Mouse (Mus musculus): ENCODE measurements around the gene Dbn1.
"Not testable (repeated sequence)": the region's sequence is repeated elsewhere in the genome, so short reads cannot be mapped to it uniquely, and the experiment has no call there.

Gene Dbn1

DNA sequence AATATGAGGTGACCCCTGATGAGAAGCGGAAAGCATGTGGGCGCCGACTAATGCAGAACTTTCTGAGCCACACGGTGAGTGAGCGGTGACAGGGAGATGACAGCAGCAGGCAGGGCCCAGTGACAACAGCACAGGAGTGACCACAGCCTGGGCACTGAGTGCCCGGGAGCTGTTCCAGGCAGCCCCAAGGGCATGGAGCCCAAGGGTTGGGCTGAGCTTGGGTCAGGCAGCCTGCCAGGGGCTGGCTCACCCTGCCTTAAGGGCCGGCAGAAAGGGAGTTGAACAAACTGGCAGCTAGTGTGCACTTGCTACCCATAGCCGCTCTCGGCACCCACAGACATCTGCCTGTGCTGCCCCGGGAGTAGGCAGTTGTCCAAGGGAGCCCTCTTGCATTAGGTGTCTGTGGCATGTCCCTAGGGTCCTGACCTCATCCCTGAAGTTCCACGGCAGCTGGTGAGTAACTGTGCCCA, 37.4 kb downstream of the Dbn1 start:
- no peak for DNase-seq (ENCODE audit: low spot score in 2 of 2)

DNA sequence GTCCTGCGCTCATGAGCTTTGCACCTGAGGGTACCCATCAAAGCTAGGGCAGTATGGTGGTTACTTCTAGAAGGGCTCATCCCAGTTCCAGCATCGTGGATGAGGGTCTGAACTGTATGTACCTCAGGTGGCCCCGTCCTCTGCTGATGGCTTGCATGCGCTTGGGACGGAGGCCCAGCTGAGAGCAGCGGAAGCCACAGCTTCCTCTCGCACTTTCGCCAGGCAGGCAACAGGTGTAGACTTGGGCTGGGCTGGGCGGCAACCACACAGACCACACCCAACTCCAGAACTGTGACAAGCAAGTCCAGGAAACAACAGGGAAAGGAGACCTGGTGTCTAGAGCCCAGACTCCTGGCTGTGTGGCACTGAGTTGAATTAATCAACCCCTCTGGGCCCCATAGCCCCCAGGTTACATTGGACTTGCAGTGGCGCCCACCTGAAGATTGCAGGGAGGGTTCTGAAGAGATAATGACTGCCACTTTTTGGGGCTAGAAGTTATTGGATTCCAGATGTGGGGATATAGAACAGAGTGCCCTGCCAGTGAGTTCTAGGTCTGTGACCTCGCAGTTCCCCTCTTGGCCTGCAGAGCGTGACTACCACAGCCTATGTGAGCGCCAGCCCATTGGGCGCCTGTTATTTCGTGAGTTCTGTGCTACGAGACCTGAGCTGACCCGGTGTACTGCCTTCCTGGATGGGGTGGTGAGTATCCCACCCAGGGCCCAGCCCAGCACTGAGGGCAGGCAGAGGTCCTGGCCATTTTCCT, 38.1 kb downstream of the Dbn1 start:
- DNase-seq (ENCODE audit: low spot score in 2 of 2), result no peak

DNA sequence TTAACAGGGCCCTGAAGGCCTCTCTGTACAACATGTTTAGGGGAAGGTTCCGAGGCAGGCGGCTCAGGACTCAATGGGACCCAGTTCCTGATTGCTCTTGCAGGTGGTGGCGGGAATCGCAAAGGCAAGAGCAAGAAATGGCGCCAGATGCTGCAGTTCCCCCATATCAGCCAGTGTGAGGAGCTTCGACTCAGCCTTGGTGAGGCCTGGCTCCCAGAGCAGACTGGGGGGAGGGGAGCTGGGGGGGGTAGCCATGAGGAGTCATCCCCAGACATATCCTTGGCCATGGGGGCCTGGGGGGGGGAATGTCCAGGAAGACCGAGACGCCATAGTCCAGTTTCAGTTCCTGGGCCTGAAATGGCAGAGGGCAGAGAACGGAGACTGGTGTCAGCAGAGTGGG, 38.7 kb downstream of the Dbn1 start:
- no peak for DNase-seq (ENCODE audit: low spot score in 2 of 2)

DNA sequence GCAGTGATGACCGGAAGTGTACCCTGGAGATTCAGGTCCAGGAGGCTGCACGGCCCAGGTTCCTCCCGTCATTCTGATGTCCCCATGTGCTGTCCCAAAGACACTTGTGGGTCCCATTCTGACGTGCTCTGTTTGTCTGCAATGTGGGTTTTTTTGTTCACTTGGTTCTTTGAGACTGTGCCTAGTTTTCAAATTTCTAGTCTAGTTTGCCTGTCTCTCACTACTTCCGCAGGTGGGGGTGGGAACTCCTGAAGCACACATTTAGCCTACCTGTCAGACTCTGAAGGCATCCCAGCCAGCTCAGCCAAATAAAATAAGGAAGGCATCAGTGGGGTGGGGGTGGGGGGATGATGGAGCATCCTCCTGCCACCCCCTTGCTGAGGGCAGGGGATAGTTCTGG, 39.8 kb downstream of the Dbn1 start:
- DNase-seq (ENCODE audit: low spot score in 2 of 2), result no peak

DNA sequence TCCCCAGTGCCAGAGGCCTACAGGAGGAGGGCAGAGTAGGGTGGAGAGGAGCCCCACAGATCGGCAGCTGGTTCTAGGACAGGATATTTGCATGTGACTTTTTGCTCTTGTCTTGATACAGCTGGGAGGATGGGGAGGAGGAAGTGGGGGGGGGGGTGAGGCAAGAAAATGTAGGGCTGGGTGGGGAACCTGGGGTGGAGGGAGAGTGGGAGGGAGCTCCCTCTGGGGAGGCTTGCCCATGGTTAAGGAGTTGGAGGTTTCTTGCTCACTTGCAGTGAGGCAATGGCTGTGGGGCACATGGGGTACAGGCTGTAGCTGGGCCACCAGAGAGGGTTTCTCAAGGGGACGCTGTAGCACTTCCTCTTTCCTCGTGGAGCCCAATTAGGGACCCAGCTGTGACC, 40.4 kb downstream of the Dbn1 start:
- DNase-seq (ENCODE audit: low spot score in 2 of 2), result no peak

DNA sequence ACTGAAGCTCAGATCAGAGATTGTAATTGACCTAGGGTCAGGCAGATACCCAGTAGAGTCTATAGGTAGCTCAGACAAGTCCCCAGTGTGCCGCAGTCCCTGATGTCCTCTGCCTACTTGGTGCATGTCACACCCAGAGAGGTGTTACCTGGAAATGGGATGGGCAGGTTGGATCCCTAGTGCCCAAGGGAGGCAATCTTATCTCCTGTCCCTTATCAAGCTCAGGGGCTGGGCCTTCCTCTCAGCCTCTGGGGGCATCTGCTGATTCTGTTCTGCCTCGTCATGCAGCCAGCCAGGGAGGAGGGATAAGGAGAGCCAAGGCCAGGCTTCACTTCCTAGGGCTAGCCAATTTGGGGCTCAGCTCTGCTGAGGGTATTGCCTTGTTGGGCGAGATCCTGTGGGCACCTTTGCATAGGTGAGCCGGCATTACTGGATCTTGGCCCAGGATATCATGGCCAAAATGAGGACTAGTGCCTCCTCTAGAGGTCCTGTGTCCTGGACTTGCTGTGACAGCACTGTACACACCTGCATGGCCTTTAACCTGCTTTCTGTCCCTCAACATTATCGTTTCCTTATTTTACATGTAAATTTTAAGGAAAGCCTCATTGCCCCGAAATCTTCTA, 41.3 kb downstream of the Dbn1 start:
- DNase-seq (ENCODE audit: low spot score in 2 of 2), result no peak

DNA sequence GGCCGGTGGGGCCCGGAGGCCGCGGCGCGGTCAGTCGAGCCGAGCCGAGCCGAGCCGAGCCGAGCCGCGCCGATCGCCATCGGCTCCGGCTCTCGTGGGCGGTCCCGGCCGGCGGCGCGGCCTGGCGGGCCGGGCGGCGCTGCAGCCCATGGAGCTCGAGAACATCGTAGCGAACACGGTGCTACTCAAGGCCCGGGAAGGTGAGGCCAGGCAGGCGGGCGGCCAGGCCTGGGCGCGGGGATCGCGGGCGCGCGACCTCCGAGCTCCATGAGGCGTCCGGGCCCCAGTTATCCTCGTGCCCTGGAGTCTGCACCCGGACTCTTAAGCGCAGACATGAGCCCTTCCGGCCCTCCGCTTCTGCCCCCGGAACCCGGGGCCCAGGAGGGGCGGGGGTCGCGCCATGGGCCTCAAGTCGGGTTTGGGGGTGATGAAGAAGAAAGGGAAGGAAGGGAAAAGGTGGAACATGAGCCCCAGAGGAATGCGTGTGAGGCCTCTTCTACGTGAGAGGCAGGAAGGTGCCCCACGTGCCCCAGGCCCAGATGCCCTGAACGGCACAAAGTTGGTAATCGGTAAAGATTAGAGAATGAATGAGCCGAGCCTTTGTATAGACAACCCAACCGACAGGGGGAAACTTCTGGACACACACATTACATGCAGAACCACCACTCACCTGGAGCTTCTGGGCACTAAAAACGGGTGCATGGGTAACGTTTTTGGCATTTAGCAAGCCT, 42.4 kb downstream of the Dbn1 start:
- no peak for DNase-seq (ENCODE audit: low spot score in 2 of 2)

DNA sequence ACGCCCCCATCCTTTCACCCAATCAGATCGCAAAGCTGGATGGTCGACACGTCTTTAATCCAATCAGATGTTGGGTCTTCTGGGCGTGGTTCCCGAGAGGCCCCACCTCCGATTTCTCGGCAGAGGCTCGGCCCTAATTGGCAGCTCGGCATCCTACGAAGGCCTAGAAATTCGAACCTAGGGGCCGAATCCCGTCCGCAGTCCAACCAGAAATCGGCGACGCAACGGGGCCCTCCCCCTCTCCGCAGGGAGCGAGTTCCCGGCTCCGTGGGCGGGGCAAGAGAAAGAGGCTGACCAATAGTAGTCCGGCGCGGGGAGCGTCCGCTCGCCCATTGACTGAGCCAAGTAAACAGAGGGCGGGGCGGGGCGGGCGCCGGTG, 43.0 kb downstream of the Dbn1 start, which contains the start of gene Grk6:
Gene Grk6 (plus strand): TSS at position 136 of the 379 bp plus-strand sequence.
- peak; percentile 99 to 100 for DNase-seq (ENCODE audit: low spot score in 2 of 2)

DNA sequence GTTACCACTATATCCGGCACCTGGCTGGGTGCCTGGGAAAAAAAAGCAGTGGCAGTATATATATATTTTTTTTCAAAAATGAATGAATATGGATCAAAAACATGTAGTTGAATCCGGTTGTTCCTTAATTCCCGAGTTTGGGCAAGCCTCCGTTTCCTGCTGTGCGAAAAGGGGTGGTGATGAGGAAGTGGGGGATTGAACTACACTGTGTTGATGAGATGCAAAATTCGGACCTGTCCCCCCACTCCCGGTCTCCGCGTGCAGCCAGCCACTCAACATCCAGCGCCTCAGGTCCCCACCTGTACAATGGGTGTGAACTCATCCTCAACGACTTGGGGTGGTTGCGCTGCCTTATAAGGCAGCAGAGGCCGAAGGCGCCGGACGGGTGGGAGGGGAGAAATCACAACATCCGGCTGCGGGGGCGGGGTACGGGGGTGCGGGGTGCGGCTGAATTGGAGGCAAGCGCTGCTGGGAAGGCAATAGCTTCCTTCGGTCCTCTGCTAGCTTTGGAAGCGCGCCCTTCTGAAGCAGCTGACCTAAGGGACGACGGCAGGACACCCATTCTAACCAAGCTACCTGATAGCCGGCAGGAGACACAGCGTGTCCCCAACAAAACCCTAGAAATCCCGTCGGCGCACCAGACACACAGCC, 43.5 kb downstream of the Dbn1 start:
- DNase-seq (ENCODE audit: low spot score in 2 of 2), result no peak

DNA sequence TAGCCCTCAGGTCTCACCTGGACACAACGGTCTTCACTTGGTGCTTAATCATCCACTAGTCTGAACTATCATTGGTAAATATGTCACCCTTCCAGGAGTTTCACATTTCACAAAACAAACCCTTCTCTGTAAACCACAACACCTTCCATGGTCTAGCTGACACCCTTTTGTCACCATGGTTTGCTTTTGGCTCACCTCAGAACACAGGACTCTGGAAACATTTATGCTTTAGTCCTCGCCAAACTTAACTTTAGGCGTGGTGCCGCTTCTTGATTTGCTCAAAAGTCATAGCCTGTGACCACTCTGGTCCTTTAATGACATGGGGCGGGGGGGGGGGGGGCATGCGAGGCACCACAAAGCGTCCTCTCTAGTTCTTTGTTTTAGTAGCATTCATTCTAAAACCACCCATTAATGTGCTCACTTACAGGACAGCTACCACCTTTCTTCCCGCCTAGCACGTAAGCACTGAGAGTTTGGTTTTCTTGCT, 44.1 kb downstream of the Dbn1 start:
- DNase-seq (ENCODE audit: low spot score in 2 of 2), result no peak

DNA sequence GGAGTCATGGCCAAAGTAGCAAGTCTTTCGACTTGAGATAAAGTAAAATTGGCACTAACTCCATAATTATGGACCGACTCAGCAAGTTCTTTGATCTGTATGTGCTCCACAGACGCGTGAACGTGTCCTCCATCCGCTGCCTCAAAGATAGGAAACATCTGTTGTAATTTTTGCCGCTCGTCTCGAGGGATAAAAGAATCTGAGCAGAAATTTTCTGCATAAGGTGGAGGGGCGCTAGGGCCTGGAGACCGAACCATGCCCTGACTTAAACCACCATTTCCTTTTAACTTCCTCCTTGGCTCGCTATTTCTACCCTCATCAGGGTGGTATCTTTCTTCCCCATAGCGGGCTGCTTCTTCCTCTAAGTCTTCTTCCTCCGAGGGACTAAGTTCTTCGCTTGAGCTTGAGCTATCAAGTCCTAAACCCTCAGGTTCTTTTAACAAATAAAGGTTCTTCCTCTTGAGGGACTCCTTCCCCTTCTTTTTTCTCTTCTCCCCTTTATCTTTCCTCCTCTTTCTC, 50.7 kb downstream of the Dbn1 start:
- DNase-seq (ENCODE audit: low spot score in 2 of 2), result not testable (repeated sequence)

DNA sequence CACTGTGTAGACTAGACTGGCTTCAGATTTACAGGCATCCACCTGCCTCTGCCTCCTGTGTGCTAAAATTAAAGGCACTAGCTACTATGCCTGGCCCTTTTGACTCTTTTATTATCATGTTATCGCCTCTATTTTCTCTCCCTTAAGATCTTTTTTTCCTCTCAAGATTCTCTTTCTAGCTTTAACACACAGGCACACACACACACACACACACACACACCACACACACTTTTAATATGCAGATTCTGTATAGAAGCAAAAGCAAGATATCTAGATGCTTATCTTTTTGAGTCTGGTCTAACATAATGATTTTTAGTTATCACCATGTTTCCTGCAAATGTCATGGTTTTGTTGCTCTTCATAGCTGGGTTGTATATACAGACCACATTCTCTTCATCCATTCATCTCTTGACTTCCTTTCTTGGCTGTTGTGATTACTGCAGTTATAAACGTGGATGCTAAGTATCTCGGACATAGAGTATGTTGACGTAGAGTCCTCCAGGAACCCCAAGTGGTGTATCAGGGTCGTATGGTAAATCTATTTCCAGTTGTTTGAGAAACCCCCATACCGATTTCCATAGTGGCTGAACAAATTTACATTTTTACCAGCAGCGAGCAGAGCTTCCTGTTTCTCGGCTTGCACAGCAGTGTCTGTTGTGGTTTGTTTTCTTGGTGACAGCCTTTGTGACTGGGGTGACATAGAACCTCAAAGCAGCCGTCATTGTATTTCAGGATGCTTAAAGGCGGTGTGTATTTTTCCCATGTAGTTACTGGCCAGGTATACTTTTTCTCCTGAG, 55.8 kb downstream of the Dbn1 start:
- DNase-seq (ENCODE audit: low spot score in 2 of 2), result no peak

DNA sequence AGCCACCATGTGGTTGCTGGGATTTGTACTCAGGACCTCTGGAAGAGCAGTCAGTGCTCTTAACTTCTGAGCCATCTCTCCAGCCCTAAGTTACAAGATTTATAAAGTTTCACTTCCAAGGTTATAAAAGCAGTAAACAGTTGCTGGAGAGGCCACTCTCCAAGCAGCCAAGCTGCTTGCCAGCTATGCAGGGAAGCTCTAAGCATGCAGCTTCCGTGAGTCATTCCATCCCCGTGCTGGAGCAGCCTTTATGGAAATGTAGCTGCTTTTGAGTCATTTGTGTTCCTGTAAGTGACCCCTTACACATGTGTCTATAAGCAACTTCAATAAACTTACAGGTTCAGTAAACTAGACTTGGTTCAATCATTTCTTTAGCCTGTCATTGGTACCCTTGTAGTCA, 57.3 kb downstream of the Dbn1 start:
- no peak for DNase-seq (ENCODE audit: low spot score in 2 of 2)

DNA sequence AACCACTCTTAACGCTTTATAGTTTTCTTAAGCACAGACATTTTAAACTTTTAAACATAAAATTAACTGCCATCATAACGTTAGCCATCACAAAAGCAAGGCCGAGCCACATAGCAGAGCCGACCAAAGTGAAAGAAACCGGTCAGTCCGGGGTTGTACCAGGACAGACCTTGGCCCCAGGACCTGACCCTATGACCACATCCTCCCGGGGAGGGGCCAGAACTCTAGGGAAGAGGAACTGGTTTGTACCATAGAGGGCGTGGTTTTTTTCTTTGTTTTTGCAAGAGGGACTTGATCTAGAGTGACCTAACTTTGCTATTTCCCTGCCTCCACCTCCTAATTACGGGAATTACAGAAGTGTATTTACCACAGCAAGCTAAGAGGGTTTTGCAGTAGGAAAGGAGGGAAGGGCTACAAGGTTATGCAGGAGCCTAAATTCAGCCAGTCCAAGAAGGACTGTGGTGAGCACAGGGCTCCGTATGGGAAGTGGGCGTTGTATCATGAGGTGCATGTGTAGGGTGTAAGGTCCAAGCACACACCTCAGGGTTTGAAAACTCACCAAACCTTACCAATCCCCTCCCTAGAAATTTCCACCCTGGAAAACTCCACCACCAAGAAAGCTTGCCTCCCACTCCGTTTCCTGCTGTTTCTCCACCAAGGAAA, 58.6 kb downstream of the Dbn1 start:
- peak; percentile 30 to 73 for DNase-seq (ENCODE audit: low spot score in 2 of 2)

DNA sequence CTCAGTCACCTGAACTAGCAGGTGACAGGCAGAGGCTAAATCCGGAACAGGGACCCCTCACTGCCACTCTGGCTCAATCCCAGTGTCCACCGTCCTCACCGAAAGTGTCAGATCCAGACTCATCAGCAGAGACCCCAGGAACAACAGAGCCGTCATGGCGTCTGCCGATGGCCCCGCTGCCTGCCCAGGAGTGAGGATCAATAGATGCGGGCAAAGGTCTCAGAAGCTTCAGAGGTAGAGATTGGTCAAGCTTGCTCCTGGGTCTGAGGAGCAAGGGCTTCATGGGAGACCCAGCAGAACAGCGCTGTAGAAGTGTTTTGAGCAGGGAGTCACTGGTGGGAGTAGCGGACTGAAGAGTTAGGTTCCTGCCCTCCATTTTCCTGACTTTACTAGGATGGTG, 61.3 kb downstream of the Dbn1 start, which contains the start of gene F12:
Gene F12 (minus strand): TSS at position 181 of the 400 bp plus-strand sequence.
- no peak for DNase-seq (ENCODE audit: low spot score in 2 of 2)
